Mouse (Mus musculus) midbrain, embryonic 10.5 days (tissue): ENCODE measurements at regions not wholly inside any gene's neighbourhood (a gene's known extent, or its start where the extent isn't known, plus 50 kb on each side); places are given as distances from the start of the nearest gene placed in this dataset.

Experiments
- DNase-seq: peaks from one replicate; pipeline ENCODE4 v3.0.0-alpha.2; 2017; ENCODE audit warnings: low spot score
- H3K27ac ChIP-seq: fragments of 300-500 bp; sonication (generic); replicated peaks from 2 replicates; pipeline ENCODE4 v1.5.1; 2016; ENCODE audit warnings: mild to moderate bottlenecking
- H3K27me3 ChIP-seq: fragments of 300-500 bp; sonication (generic); 2 replicates; pipeline ENCODE4 v1.6.1; 2016; ENCODE audit warnings: low read depth, mild to moderate bottlenecking; ENCODE audit not compliant: poor library complexity, severe bottlenecking
- H3K36me3 ChIP-seq: fragments of 300-500 bp; sonication (generic); 2 replicates; pipeline ENCODE4 v1.6.1; 2016; ENCODE audit warnings: mild to moderate bottlenecking, moderate library complexity
- H3K4me1 ChIP-seq: fragments of 300-500 bp; sonication (generic); 2 replicates; pipeline ENCODE4 v1.6.1; 2016
- H3K4me3 ChIP-seq: fragments of 300-500 bp; sonication (generic); 2 replicates; pipeline ENCODE4 v1.5.1; 2016; ENCODE audit warnings: mild to moderate bottlenecking, moderate library complexity
- H3K9me3 ChIP-seq: fragments of 300-500 bp; sonication (generic); replicated peaks from 2 replicates; pipeline ENCODE4 v1.6.1; 2016; ENCODE audit warnings: mild to moderate bottlenecking
- WGBS: fragments of 180-500 bp; shearing (Covaris S2); methylation state at CpG from one replicate; pipeline ENCODE4 v1.1.7; 2016; 5-methylcytosine and 5-hydroxymethylcytosine counted together

- Histone ChIP-seq H3K4me1 (no peaks in the 10 kb centered on the region), H3K9me3 (no peaks in the 10 kb centered on the region), H3K27ac (no peak overlapping the region), H3K27me3 (no peaks in the 10 kb centered on the region), H3K36me3 (no peaks in the 10 kb centered on the region), H3K4me3 (no peak overlapping the region)
- no peak for DNase-seq
- WGBS: 92% methylated on average over 11 of the region's 11 CpGs
These were observed 137.8 kb downstream of the Pfkfb3 start for GRCm38 (mm10) chr2:11416122-11416521.

- 92% methylated on average over 6 of the region's 6 CpGs for WGBS
- H3K27me3 ChIP-seq: no peaks in the 10 kb centered on the region
- no peaks in the 10 kb centered on the region for H3K9me3 ChIP-seq
- no peaks in the 10 kb centered on the region for H3K4me1 ChIP-seq
- H3K4me3 ChIP-seq: no peak overlapping the region
- H3K27ac ChIP-seq: no peak overlapping the region
- DNase-seq: no peak
- no peaks in the 10 kb centered on the region for H3K36me3 ChIP-seq
These were observed 141.4 kb downstream of the Pfkfb3 start for GRCm38 (mm10) chr2:11412521-11412920.

GRCm38 (mm10) chr2:11408497-11408896, 145.4 kb downstream of the Pfkfb3 start:
- 90% methylated on average over 5 of the region's 6 CpGs for WGBS
- no peaks in the 10 kb centered on the region for H3K27me3 ChIP-seq
- H3K36me3 ChIP-seq: no peaks in the 10 kb centered on the region
- H3K4me1 ChIP-seq: no peaks in the 10 kb centered on the region
- no peaks in the 10 kb centered on the region for H3K9me3 ChIP-seq
- no peak overlapping the region for H3K4me3 ChIP-seq
- no peak overlapping the region for H3K27ac ChIP-seq
- DNase-seq: no peak

- Histone ChIP-seq H3K4me1 (peaks cover 7% of the 10 kb centered on the region), H3K27ac (no peak overlapping the region), H3K4me3 (no peak overlapping the region), H3K9me3 (no peaks in the 10 kb centered on the region), H3K27me3 (no peaks in the 10 kb centered on the region), H3K36me3 (no peaks in the 10 kb centered on the region)
- DNase-seq: no peak
- WGBS: 78% methylated on average over 1 of the region's 1 CpGs
These were observed 147.7 kb downstream of the Pfkfb3 start for GRCm38 (mm10) chr2:11406103-11406615.

- WGBS: 65% methylated on average over 10 of the region's 10 CpGs
- H3K27ac ChIP-seq: no peak overlapping the region; the same call in 1 of the 2 replicates
These were observed 151.5 kb downstream of the Pfkfb3 start for GRCm38 (mm10) chr2:11402218-11402848.

GRCm38 (mm10) chr2:11399411-11399810, 154.5 kb downstream of the Pfkfb3 start:
- Histone ChIP-seq H3K27me3 (no peaks in the 10 kb centered on the region), H3K36me3 (no peaks in the 10 kb centered on the region), H3K9me3 (no peaks in the 10 kb centered on the region), H3K27ac (no peak overlapping the region), H3K4me3 (no peak overlapping the region), H3K4me1 (peaks cover 7% of the 10 kb centered on the region)
- no peak for DNase-seq
- 91% methylated on average over 3 of the region's 3 CpGs for WGBS

More at GRCm38 (mm10) chr2:11402218-11402848, 151.5 kb downstream of the Pfkfb3 start:
- Histone ChIP-seq H3K9me3 (no peaks in the 10 kb centered on the region), H3K4me3 (no peak overlapping the region), H3K4me1 (peaks cover 7% of the 10 kb centered on the region), H3K36me3 (no peaks in the 10 kb centered on the region), H3K27me3 (no peaks in the 10 kb centered on the region)
- no peak for DNase-seq

GRCm38 (mm10) chr2:11398949-11399348, 154.9 kb downstream of the Pfkfb3 start:
- no peak for DNase-seq
- H3K4me3 ChIP-seq: no peak overlapping the region
- no peaks in the 10 kb centered on the region for H3K27me3 ChIP-seq
- no peak overlapping the region for H3K27ac ChIP-seq
- H3K4me1 ChIP-seq: peaks cover 7% of the 10 kb centered on the region
- 93% methylated on average over 6 of the region's 6 CpGs for WGBS
- no peaks in the 10 kb centered on the region for H3K36me3 ChIP-seq
- H3K9me3 ChIP-seq: no peaks in the 10 kb centered on the region

GRCm38 (mm10) chr2:11398391-11398790, 155.5 kb downstream of the Pfkfb3 start:
- H3K36me3 ChIP-seq: no peaks in the 10 kb centered on the region
- no peak overlapping the region for H3K4me3 ChIP-seq
- DNase-seq: no peak
- no peaks in the 10 kb centered on the region for H3K27me3 ChIP-seq
- no peak overlapping the region for H3K27ac ChIP-seq
- peaks cover 7% of the 10 kb centered on the region for H3K4me1 ChIP-seq
- H3K9me3 ChIP-seq: no peaks in the 10 kb centered on the region
- 84% methylated on average over 6 of the region's 6 CpGs for WGBS

- Histone ChIP-seq H3K9me3 (no peaks in the 10 kb centered on the region), H3K36me3 (no peaks in the 10 kb centered on the region), H3K4me1 (peaks cover 11% of the 10 kb centered on the region), H3K4me3 (no peak overlapping the region), H3K27ac (no peak overlapping the region), H3K27me3 (no peaks in the 10 kb centered on the region)
- 88% methylated on average over 3 of the region's 3 CpGs for WGBS
- no peak for DNase-seq
These were observed 157.0 kb downstream of the Pfkfb3 start for GRCm38 (mm10) chr2:11396835-11397234.

GRCm38 (mm10) chr2:11394675-11395349, 159.1 kb downstream of the Pfkfb3 start:
- H3K36me3 ChIP-seq: no peaks in the 10 kb centered on the region
- 69% methylated on average over 4 of the region's 5 CpGs for WGBS
- no peak overlapping the region for H3K27ac ChIP-seq
- peaks cover 23% of the 10 kb centered on the region for H3K4me1 ChIP-seq
- no peaks in the 10 kb centered on the region for H3K9me3 ChIP-seq
- no peaks in the 10 kb centered on the region for H3K27me3 ChIP-seq
- DNase-seq: no peak
- no peak overlapping the region for H3K4me3 ChIP-seq

GRCm38 (mm10) chr2:11391725-11392124, 162.2 kb downstream of the Pfkfb3 start:
- H3K9me3 ChIP-seq: no peaks in the 10 kb centered on the region
- H3K27ac ChIP-seq: peak overlapping the region; percentile 83
- no peaks in the 10 kb centered on the region for H3K27me3 ChIP-seq
- H3K4me1 ChIP-seq: peaks cover 23% of the 10 kb centered on the region
- peak; percentile 53 for DNase-seq
- H3K4me3 ChIP-seq: no peak overlapping the region
- WGBS: 19% methylated on average over 6 of the region's 6 CpGs
- H3K36me3 ChIP-seq: no peaks in the 10 kb centered on the region

- Histone ChIP-seq H3K4me3 (no peak overlapping the region), H3K4me1 (peaks cover 23% of the 10 kb centered on the region), H3K9me3 (no peaks in the 10 kb centered on the region), H3K27ac (peak overlapping the region; percentile 83), H3K27me3 (no peaks in the 10 kb centered on the region), H3K36me3 (no peaks in the 10 kb centered on the region)
- WGBS: 77% methylated on average over 6 of the region's 6 CpGs
- DNase-seq: no peak
These were observed 163.1 kb downstream of the Pfkfb3 start for GRCm38 (mm10) chr2:11390667-11391334.

GRCm38 (mm10) chr2:11387623-11388022, 166.3 kb downstream of the Pfkfb3 start:
- no peaks in the 10 kb centered on the region for H3K36me3 ChIP-seq
- no peaks in the 10 kb centered on the region for H3K9me3 ChIP-seq
- 87% methylated on average over 2 of the region's 2 CpGs for WGBS
- H3K4me3 ChIP-seq: no peak overlapping the region
- no peaks in the 10 kb centered on the region for H3K27me3 ChIP-seq
- H3K4me1 ChIP-seq: peaks cover 20% of the 10 kb centered on the region
- DNase-seq: no peak
- H3K27ac ChIP-seq: no peak overlapping the region
